Mouse (Mus musculus) neural tube, embryonic 11.5 days (tissue): ENCODE results near the gene Kmt5a. TPM values are rescaled to one million over a fixed set of nuclear protein-coding genes. Genes with fewer than 3 reads are reported as not detected.
"Not testable (repeated sequence)": the region's sequence is repeated elsewhere in the genome, so short reads cannot be mapped to it uniquely, and the experiment has no call there.

Source experiments
- ATAC-seq: fragments of 200-750 bp; cut with Nextera tagmentation; 2 replicates; pipeline ENCODE4 v1.8.0; 2017; ENCODE audit warnings: moderate number of reproducible peaks, mild to moderate bottlenecking, moderate TSS enrichment, moderate library complexity; ENCODE audit not compliant: insufficient read depth, low FRiP score, low TSS enrichment
- DNase-seq: peaks from one replicate; pipeline ENCODE4 v3.0.0-alpha.2; 2015; ENCODE audit warnings: low spot score
- H3K27ac ChIP-seq: fragments of 300-500 bp; sonication (generic); 2 replicates; pipeline ENCODE4 v1.5.1; 2014; ENCODE audit warnings: low read depth, mild to moderate bottlenecking, low read length
- H3K27me3 ChIP-seq: fragments of 300-500 bp; sonication (generic); 2 replicates; pipeline ENCODE4 v1.6.1; 2014; ENCODE audit warnings: mild to moderate bottlenecking, low read length, mixed read lengths; ENCODE audit not compliant: control insufficient read depth, insufficient read depth
- H3K36me3 ChIP-seq: fragments of 300-500 bp; sonication (generic); 2 replicates; pipeline ENCODE4 v1.6.1; 2014; ENCODE audit warnings: mild to moderate bottlenecking, low read length, moderate library complexity, mixed read lengths; ENCODE audit not compliant: control insufficient read depth, insufficient read depth
- H3K4me1 ChIP-seq: fragments of 300-500 bp; sonication (generic); 2 replicates; pipeline ENCODE4 v1.6.1; 2014; ENCODE audit warnings: low read length, mixed read lengths; ENCODE audit not compliant: control insufficient read depth, insufficient read depth
- H3K4me2 ChIP-seq: fragments of 300-500 bp; sonication (generic); 2 replicates; pipeline ENCODE4 v1.6.1; 2014; ENCODE audit warnings: low read depth, mild to moderate bottlenecking, moderate library complexity
- H3K4me3 ChIP-seq: fragments of 300-500 bp; sonication (generic); 2 replicates; pipeline ENCODE4 v1.5.1; 2014; ENCODE audit warnings: low read depth, low read length
- H3K9ac ChIP-seq: fragments of 300-500 bp; sonication (generic); 2 replicates; pipeline ENCODE4 v1.6.1; 2014; ENCODE audit warnings: mild to moderate bottlenecking, low read length
- H3K9me3 ChIP-seq: fragments of 300-500 bp; sonication (generic); 2 replicates; pipeline ENCODE4 v1.6.1; 2016; ENCODE audit warnings: low read length; ENCODE audit not compliant: control insufficient read depth
- WGBS: fragments of 180-500 bp; shearing (Covaris S2); extraction: QIAGEN DNeasy Blood & Tissue Kit; methylation state at CpG from one replicate; pipeline ENCODE4 v1.1.7; 2014; 5-methylcytosine and 5-hydroxymethylcytosine counted together
- polyA plus RNA-seq: library from polyadenylated mRNA; unstranded; fragments of >200 nt; fragmentation: Nextera tagmentation; extraction: Ambion mirVana; gene quantifications from 2 replicates; pipeline ENCODE4 v1.2.1, GENCODE M21; 2014

The Kmt5a gene
- polyA plus RNA-seq, 1 experiment from 2014 or later = 121 TPM

DNA sequence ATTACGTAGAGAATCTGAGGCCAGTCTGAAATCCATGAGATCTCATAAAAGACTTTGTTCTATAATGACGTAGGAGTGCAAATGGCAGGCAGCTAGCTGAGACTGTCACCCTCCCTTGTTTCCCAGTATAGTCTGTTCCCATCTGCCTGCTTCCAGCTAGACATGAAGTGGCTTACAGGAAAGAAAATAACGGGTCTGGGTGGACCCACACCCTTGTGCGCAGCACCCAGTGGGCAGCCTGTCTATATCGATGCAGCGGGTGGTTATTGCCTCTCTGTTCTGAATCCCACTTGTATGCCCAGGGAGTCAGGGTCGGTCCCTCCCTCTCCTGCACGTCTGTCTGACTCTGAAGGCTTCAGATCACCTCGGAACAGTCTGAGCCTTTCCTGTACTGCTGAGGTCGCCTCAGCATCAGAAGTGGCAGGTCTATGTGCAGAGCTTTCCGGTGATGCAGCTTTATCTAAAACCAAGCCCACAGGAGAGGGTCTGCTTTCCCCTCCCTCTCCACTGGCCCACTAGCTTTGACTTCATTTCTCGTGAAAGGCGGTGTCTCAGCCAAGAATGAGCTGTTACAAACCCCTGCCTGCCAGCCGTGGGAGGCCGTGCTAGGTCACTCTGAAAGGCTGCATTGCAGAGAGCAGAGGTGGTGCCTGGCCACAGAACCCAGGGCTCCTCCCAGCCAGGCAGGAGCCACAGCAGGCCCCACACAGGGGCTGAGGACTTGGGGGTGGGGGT, 12.9 kb downstream of the Kmt5a start:
- 88% methylated on average over 15 of the region's 15 CpGs for WGBS
- Histone ChIP-seq H3K4me2 (no peak overlapping the region), H3K27ac (no peak overlapping the region), H3K27me3 (no peaks in the 10 kb centered on the region), H3K9me3 (no peaks in the 10 kb centered on the region), H3K9ac (no peak overlapping the region), H3K36me3 (peaks cover 28% of the 10 kb centered on the region), H3K4me1 (no peaks in the 10 kb centered on the region), H3K4me3 (no peak overlapping the region)
- no peak for DNase-seq
- no peak for ATAC-seq

DNA sequence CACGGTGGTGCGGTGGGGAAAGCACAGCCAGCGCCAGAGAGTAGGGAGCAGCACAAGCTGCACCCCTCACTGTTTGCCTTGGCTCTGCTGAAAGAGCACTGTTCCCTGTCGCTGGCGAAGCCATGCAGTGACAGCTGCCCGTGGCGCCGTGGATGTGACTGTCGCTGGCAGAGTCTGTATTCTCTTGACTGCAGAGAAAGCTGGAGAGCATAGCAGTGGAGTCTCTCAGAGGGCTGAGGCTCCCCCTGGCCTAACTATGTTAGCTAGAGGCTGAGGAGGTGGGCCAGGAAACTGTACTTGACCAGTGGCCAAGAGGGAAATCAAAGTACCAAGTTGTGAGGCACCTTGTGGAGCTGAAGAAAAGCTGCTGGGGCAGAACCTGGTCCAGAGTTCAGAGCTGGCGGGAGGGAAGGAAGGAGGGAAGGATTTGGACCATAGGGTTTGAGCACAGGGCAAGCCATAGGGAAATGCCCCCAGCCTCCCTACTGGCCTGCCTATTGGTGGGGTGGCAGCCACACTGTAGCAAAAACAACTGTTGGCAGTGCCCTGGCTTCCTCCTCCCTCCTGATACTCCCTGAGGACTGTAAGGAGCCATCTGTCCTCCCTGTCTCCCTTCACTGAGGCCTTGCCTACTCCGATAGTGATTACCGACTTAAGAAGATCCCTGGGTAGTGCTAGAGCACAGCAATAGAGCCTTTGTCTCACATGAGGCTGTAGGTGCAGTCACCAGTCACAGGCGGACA, 13.8 kb downstream of the Kmt5a start:
- no peaks in the 10 kb centered on the region for H3K4me1 ChIP-seq
- DNase-seq (no peak), ATAC-seq (no peak)
- WGBS = 91% methylated on average over 13 of the region's 13 CpGs
- no peak overlapping the region for H3K9ac ChIP-seq
- no peaks in the 10 kb centered on the region for H3K27me3 ChIP-seq
- no peak overlapping the region for H3K4me3 ChIP-seq
- H3K27ac ChIP-seq = no peak overlapping the region
- H3K36me3 ChIP-seq = peaks cover 33% of the 10 kb centered on the region
- H3K4me2 ChIP-seq = no peak overlapping the region
- H3K9me3 ChIP-seq = no peaks in the 10 kb centered on the region

DNA sequence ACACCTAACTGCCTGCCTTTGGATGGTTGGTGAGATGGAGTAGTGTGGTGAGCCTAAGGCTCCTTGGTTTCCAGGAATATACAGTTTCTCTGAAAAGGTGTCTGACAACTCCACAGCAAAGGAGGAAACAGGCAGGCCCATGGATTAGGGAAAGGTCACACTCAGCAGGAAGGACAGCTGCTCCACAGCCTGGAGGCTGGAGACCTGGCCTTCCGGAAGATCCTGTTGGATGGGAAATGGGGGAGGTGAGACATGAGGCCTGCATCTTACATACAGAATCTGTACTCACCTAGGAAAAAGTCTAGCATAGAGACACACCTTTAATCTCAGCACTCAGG, 14.3 kb downstream of the Kmt5a start:
- Histone ChIP-seq H3K9me3 (no peaks in the 10 kb centered on the region), H3K4me2 (no peak overlapping the region), H3K9ac (no peak overlapping the region), H3K4me1 (no peaks in the 10 kb centered on the region), H3K4me3 (no peak overlapping the region), H3K27ac (no peak overlapping the region), H3K27me3 (no peaks in the 10 kb centered on the region), H3K36me3 (peaks cover 33% of the 10 kb centered on the region)
- DNase-seq = no peak
- 95% methylated on average over 1 of the region's 1 CpGs for WGBS
- ATAC-seq = no peak

DNA sequence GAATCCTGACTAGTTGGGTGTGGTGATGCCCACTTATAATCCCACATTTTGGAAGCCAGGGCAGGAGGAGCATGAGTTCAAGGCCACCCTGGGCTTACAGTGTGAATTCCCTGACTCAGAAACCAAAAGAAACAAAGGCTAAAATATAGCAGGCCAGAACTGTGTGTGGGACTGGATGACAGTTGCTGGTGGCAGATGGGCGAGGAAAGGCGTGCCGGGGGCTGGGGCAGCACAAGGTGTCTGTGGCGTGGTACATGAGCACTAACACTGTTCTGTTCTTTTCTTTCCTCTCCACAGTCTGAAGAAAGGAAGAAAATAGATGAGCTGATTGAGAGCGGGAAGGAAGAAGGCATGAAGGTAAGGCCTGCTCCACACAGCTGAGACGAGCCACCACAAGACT, 17.0 kb downstream of the Kmt5a start:
- Histone ChIP-seq H3K9me3 (no peaks in the 10 kb centered on the region), H3K27ac (no peak overlapping the region), H3K4me2 (no peak overlapping the region), H3K36me3 (peaks cover 25% of the 10 kb centered on the region), H3K9ac (no peak overlapping the region), H3K4me1 (no peaks in the 10 kb centered on the region), H3K4me3 (no peak overlapping the region), H3K27me3 (no peaks in the 10 kb centered on the region)
- no peak for DNase-seq
- ATAC-seq = no peak
- WGBS = 95% methylated on average over 6 of the region's 6 CpGs

DNA sequence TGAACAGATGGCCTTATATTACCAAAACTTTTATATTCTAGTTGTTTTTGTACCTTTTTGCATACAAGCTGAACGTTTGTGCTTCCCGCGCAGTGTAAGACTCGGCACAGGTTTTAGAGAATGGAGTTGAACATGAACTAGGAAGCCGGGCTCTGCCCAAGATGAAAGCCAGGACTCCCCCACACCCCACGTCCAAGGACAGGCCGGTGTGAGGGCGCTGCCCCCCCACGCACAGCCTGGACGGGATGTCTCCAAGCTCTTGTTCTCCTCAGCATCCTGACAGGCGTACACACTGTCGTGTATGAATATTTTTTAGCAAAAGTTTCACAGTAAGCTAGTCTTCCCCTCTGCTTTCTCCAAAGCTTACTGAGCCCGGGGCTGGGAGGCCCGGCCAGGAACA, 21.2 kb downstream of the Kmt5a start:
- not testable (repeated sequence) for H3K4me2 ChIP-seq, H3K9ac ChIP-seq, H3K27me3 ChIP-seq, H3K9me3 ChIP-seq, H3K27ac ChIP-seq, H3K4me1 ChIP-seq, DNase-seq, ATAC-seq, H3K4me3 ChIP-seq
- 93% methylated on average over 14 of the region's 14 CpGs for WGBS
- H3K36me3 ChIP-seq = peaks cover 26% of the 10 kb centered on the region

DNA sequence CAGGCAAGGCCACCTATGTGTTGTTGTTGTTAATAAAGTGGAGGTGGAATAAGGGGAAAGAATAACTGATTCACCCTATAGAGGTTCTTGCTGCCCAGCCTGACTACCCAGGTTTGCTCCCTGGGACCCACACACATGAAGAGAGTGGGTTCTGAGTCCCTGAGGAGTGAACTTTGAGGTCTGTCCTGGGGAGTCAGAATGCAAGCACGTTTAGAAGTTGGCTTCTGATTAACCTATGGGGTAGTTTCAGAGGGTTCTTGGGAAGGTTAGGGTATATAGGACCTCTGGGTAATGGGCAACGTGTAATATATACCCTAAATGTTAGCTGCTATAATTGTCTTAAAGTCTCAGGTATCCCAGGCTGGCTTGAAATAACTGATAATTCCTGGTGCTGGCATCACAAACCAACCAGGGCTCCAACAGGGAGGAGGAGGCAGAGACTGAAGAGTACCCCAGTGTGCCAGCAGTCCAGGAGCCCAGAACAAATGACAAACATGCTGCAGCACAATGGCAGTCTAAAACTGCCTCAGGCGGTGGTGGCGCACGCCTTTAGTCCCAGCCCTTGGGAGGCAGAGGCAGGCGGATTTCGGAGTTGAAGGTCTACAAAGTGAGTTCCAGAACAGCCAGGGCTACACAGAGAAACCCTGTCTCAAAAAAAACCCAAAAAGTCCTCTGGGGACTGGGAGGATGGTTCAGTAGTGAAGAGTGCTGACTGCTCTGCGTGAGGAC, 22.7 kb downstream of the Kmt5a start:
- H3K4me2 ChIP-seq = no peak overlapping the region
- 88% methylated on average over 8 of the region's 8 CpGs for WGBS
- H3K9me3 ChIP-seq = no peaks in the 10 kb centered on the region
- H3K4me3 ChIP-seq = no peak overlapping the region
- H3K27ac ChIP-seq = no peak overlapping the region
- no peaks in the 10 kb centered on the region for H3K4me1 ChIP-seq
- ATAC-seq (no peak), DNase-seq (no peak)
- peaks cover 17% of the 10 kb centered on the region for H3K36me3 ChIP-seq
- no peak overlapping the region for H3K9ac ChIP-seq
- H3K27me3 ChIP-seq = no peaks in the 10 kb centered on the region

DNA sequence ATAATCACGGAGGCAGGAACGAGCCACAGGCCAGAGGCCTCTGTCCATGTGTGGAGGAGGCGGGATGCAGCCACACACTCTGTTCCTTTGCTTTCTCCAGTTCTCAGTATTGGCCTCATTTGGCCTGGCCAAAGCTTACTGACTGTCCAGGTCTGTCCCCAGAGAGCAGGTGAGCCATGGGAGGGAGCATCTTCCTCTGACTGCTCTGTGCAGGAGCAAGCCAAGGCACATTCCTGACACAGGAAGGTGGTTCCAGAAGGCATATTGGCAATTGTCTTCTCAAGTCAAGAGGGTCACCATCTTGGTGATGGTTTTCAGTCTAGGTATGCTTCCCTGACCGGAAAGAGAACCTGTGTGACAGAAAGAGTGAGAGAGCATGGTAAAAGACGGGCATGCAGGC, 23.7 kb downstream of the Kmt5a start:
- Histone ChIP-seq H3K27ac (no peak overlapping the region), H3K27me3 (no peaks in the 10 kb centered on the region), H3K9ac (no peak overlapping the region), H3K36me3 (peaks cover 12% of the 10 kb centered on the region), H3K4me2 (no peak overlapping the region), H3K4me1 (no peaks in the 10 kb centered on the region), H3K4me3 (no peak overlapping the region), H3K9me3 (no peaks in the 10 kb centered on the region)
- no peak for ATAC-seq
- 93% methylated on average over 5 of the region's 5 CpGs for WGBS
- no peak for DNase-seq

DNA sequence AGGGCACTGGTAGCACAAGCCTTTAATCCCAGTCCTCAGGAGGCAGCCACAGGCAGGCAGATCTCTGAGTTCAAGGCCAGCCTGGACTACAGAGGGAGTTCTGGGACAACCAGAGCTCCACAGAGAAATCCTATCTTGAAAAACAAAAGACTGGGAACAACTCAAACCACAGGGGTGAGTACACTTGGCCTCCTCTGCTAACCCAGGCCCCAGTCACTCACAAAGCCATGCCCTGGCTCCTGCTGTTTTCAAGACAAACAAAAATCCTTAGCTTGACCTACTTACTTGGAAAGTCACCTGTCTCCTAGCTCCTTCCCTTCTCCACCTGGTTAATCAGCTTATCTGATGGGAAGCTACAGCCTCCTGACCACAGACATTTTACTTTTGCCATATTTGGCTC, 25.2 kb downstream of the Kmt5a start:
- Histone ChIP-seq H3K4me1 (no peaks in the 10 kb centered on the region), H3K9me3 (no peaks in the 10 kb centered on the region), H3K4me3 (no peak overlapping the region), H3K36me3 (peaks cover 14% of the 10 kb centered on the region), H3K27me3 (no peaks in the 10 kb centered on the region), H3K27ac (no peak overlapping the region), H3K4me2 (no peak overlapping the region), H3K9ac (no peak overlapping the region)
- DNase-seq = no peak
- no peak for ATAC-seq
